Mouse (Mus musculus): ENCODE data around the gene Slc46a3. TPM values are rescaled to one million over a fixed set of nuclear protein-coding genes. Genes with fewer than 3 reads are reported as not detected.

Gene Slc46a3
- polyA plus RNA-seq, 1 experiment from 2014 or later = 2.5 TPM

- Histone ChIP-seq H3K9ac (replicated peaks; ENCODE audit: low read length) (peak overlapping the region; percentile 41), H3K4me2 (replicated peaks; ENCODE audit: low read depth, low read length) (peak overlapping the region; percentile 36), H3K4me3 (ENCODE audit: low read length) (peak overlapping the region; percentile 5; the same call in 1 of the 2 replicates), H3K27ac (ENCODE audit: low read length) (peak overlapping the region; percentile 64), H3K9me3 (ENCODE audit: low read length) (peaks cover 3% of the 10 kb centered on the region; the same call in 1 of the 2 replicates), H3K4me1 (ENCODE audit: insufficient read depth, low read length) (peaks cover 13% of the 10 kb centered on the region), H3K27me3 (ENCODE audit: insufficient read depth, low read length) (no peaks in the 10 kb centered on the region), H3K36me3 (ENCODE audit: insufficient read depth, low read length) (no peaks in the 10 kb centered on the region)
- WGBS = 21% methylated on average over 14 of the region's 14 CpGs
- peak; percentile 88 for ATAC-seq (ENCODE audit: low FRiP score, low TSS enrichment)
These were observed 18.7 kb upstream of the Slc46a3 start for GRCm38 (mm10) chr5:147913241-147913842.

GRCm38 (mm10) chr5:147911744-147912143 is 17.1 kb upstream of the Slc46a3 start:
- Histone ChIP-seq H3K9ac (replicated peaks; ENCODE audit: low read length) (no peak overlapping the region), H3K9me3 (ENCODE audit: low read length) (peaks cover 3% of the 10 kb centered on the region; the same call in 1 of the 2 replicates), H3K4me1 (ENCODE audit: insufficient read depth, low read length) (peaks cover 13% of the 10 kb centered on the region), H3K27me3 (ENCODE audit: insufficient read depth, low read length) (no peaks in the 10 kb centered on the region), H3K4me2 (replicated peaks; ENCODE audit: low read depth, low read length) (no peak overlapping the region), H3K27ac (ENCODE audit: low read length) (no peak overlapping the region), H3K36me3 (ENCODE audit: insufficient read depth, low read length) (no peaks in the 10 kb centered on the region), H3K4me3 (ENCODE audit: low read length) (no peak overlapping the region)
- 66% methylated on average over 5 of the region's 5 CpGs for WGBS
- ATAC-seq (ENCODE audit: low FRiP score, low TSS enrichment) = no peak

GRCm38 (mm10) chr5:147910807-147911509 is 16.3 kb upstream of the Slc46a3 start:
- H3K4me1 ChIP-seq (ENCODE audit: insufficient read depth, low read length) = peaks cover 13% of the 10 kb centered on the region
- ATAC-seq (ENCODE audit: low FRiP score, low TSS enrichment) = no peak
- no peak overlapping the region for H3K4me3 ChIP-seq (ENCODE audit: low read length)
- no peaks in the 10 kb centered on the region for H3K36me3 ChIP-seq (ENCODE audit: insufficient read depth, low read length)
- H3K9me3 ChIP-seq (ENCODE audit: low read length) = peaks cover 3% of the 10 kb centered on the region; the same call in 1 of the 2 replicates
- H3K4me2 ChIP-seq (replicated peaks; ENCODE audit: low read depth, low read length) = no peak overlapping the region
- no peaks in the 10 kb centered on the region for H3K27me3 ChIP-seq (ENCODE audit: insufficient read depth, low read length)
- no peak overlapping the region for H3K27ac ChIP-seq (ENCODE audit: low read length)
- no peak overlapping the region for H3K9ac ChIP-seq (replicated peaks; ENCODE audit: low read length)
- 76% methylated on average over 12 of the region's 12 CpGs for WGBS

- no peak for ATAC-seq (ENCODE audit: low FRiP score, low TSS enrichment)
- 53% methylated on average over 8 of the region's 8 CpGs for WGBS
- H3K27ac ChIP-seq (ENCODE audit: low read length) = no peak overlapping the region
These were observed 13.2 kb upstream of the Slc46a3 start for GRCm38 (mm10) chr5:147907851-147908250.

GRCm38 (mm10) chr5:147907144-147907543 is 12.5 kb upstream of the Slc46a3 start:
- H3K4me3 ChIP-seq (ENCODE audit: low read length) = no peak overlapping the region
- H3K4me1 ChIP-seq (ENCODE audit: insufficient read depth, low read length) = no peaks in the 10 kb centered on the region
- H3K9me3 ChIP-seq (ENCODE audit: low read length) = peaks cover 3% of the 10 kb centered on the region; the same call in 1 of the 2 replicates
- H3K27ac ChIP-seq (ENCODE audit: low read length) = no peak overlapping the region
- H3K36me3 ChIP-seq (ENCODE audit: insufficient read depth, low read length) = no peaks in the 10 kb centered on the region
- no peak overlapping the region for H3K4me2 ChIP-seq (replicated peaks; ENCODE audit: low read depth, low read length)
- no peak overlapping the region for H3K9ac ChIP-seq (replicated peaks; ENCODE audit: low read length)
- ATAC-seq (ENCODE audit: low FRiP score, low TSS enrichment) = no peak
- WGBS = 56% methylated on average over 11 of the region's 11 CpGs
- no peaks in the 10 kb centered on the region for H3K27me3 ChIP-seq (ENCODE audit: insufficient read depth, low read length)

More at GRCm38 (mm10) chr5:147907851-147908250, 13.2 kb upstream of the Slc46a3 start:
- no peaks in the 10 kb centered on the region; the same call in 1 of the 2 replicates for H3K4me1 ChIP-seq (ENCODE audit: insufficient read depth, low read length)
- peaks cover 3% of the 10 kb centered on the region; the same call in 1 of the 2 replicates for H3K9me3 ChIP-seq (ENCODE audit: low read length)
- no peak overlapping the region for H3K4me2 ChIP-seq (replicated peaks; ENCODE audit: low read depth, low read length)
- no peaks in the 10 kb centered on the region for H3K36me3 ChIP-seq (ENCODE audit: insufficient read depth, low read length)
- no peak overlapping the region for H3K9ac ChIP-seq (replicated peaks; ENCODE audit: low read length)
- H3K27me3 ChIP-seq (ENCODE audit: insufficient read depth, low read length) = no peaks in the 10 kb centered on the region
- no peak overlapping the region for H3K4me3 ChIP-seq (ENCODE audit: low read length)

- Histone ChIP-seq H3K4me1 (ENCODE audit: insufficient read depth, low read length) (no peaks in the 10 kb centered on the region), H3K4me2 (replicated peaks; ENCODE audit: low read depth, low read length) (no peak overlapping the region), H3K9me3 (ENCODE audit: low read length) (no peaks in the 10 kb centered on the region; the same call in 1 of the 2 replicates), H3K9ac (replicated peaks; ENCODE audit: low read length) (no peak overlapping the region), H3K4me3 (ENCODE audit: low read length) (no peak overlapping the region), H3K27me3 (ENCODE audit: insufficient read depth, low read length) (no peaks in the 10 kb centered on the region), H3K27ac (ENCODE audit: low read length) (no peak overlapping the region), H3K36me3 (ENCODE audit: insufficient read depth, low read length) (no peaks in the 10 kb centered on the region)
- 79% methylated on average over 9 of the region's 9 CpGs for WGBS
- no peak for ATAC-seq (ENCODE audit: low FRiP score, low TSS enrichment)
These were observed 8.6 kb upstream of the Slc46a3 start for GRCm38 (mm10) chr5:147903166-147903565.

- no peak for ATAC-seq (ENCODE audit: low FRiP score, low TSS enrichment)
- Histone ChIP-seq H3K4me2 (replicated peaks; ENCODE audit: low read depth, low read length) (no peak overlapping the region), H3K9me3 (ENCODE audit: low read length) (no peaks in the 10 kb centered on the region; the same call in 1 of the 2 replicates), H3K27ac (ENCODE audit: low read length) (no peak overlapping the region), H3K36me3 (ENCODE audit: insufficient read depth, low read length) (no peaks in the 10 kb centered on the region), H3K9ac (replicated peaks; ENCODE audit: low read length) (no peak overlapping the region), H3K4me3 (ENCODE audit: low read length) (no peak overlapping the region), H3K27me3 (ENCODE audit: insufficient read depth, low read length) (no peaks in the 10 kb centered on the region), H3K4me1 (ENCODE audit: insufficient read depth, low read length) (no peaks in the 10 kb centered on the region)
- 86% methylated on average over 15 of the region's 15 CpGs for WGBS
These were observed 7.6 kb upstream of the Slc46a3 start for GRCm38 (mm10) chr5:147902008-147902757.

- Histone ChIP-seq H3K4me3 (ENCODE audit: low read length) (no peak overlapping the region), H3K4me1 (ENCODE audit: insufficient read depth, low read length) (peaks cover 4% of the 10 kb centered on the region; the same call in 1 of the 2 replicates), H3K27me3 (ENCODE audit: insufficient read depth, low read length) (no peaks in the 10 kb centered on the region), H3K9me3 (ENCODE audit: low read length) (no peaks in the 10 kb centered on the region), H3K4me2 (replicated peaks; ENCODE audit: low read depth, low read length) (no peak overlapping the region), H3K9ac (replicated peaks; ENCODE audit: low read length) (no peak overlapping the region), H3K27ac (ENCODE audit: low read length) (no peak overlapping the region), H3K36me3 (ENCODE audit: insufficient read depth, low read length) (no peaks in the 10 kb centered on the region)
- 63% methylated on average over 4 of the region's 4 CpGs for WGBS
- ATAC-seq (ENCODE audit: low FRiP score, low TSS enrichment) = no peak
These were observed 4.4 kb upstream of the Slc46a3 start for GRCm38 (mm10) chr5:147898968-147899549.

GRCm38 (mm10) chr5:147898254-147898653 is 3.6 kb upstream of the Slc46a3 start:
- Histone ChIP-seq H3K9ac (replicated peaks; ENCODE audit: low read length) (no peak overlapping the region), H3K4me1 (ENCODE audit: insufficient read depth, low read length) (peaks cover 4% of the 10 kb centered on the region; the same call in 1 of the 2 replicates), H3K9me3 (ENCODE audit: low read length) (no peaks in the 10 kb centered on the region), H3K4me2 (replicated peaks; ENCODE audit: low read depth, low read length) (no peak overlapping the region), H3K36me3 (ENCODE audit: insufficient read depth, low read length) (no peaks in the 10 kb centered on the region), H3K27ac (ENCODE audit: low read length) (no peak overlapping the region), H3K4me3 (ENCODE audit: low read length) (no peak overlapping the region), H3K27me3 (ENCODE audit: insufficient read depth, low read length) (no peaks in the 10 kb centered on the region)
- ATAC-seq (ENCODE audit: low FRiP score, low TSS enrichment) = no peak
- WGBS = 45% methylated on average over 2 of the region's 2 CpGs
